Mouse (Mus musculus) limb, embryonic 14.5 days (tissue): ENCODE results near the gene 9630041A04Rik. TPM values are rescaled to one million over a fixed set of nuclear protein-coding genes. Genes with fewer than 3 reads are reported as not detected.

Source experiments
- ATAC-seq: fragments of 200-750 bp; cut with Nextera tagmentation; 2 replicates; pipeline ENCODE4 v1.8.0; 2017; ENCODE audit warnings: low read depth, moderate number of reproducible peaks, moderate TSS enrichment; ENCODE audit not compliant: low FRiP score
- DNase-seq: peaks from one replicate; pipeline ENCODE4 v3.0.0-alpha.2; 2015; ENCODE audit warnings: low spot score
- H3K27ac ChIP-seq: fragments of 300-500 bp; sonication (generic); replicated peaks from 2 replicates; pipeline ENCODE4 v1.5.1; 2014; ENCODE audit warnings: low read depth, mild to moderate bottlenecking, low read length, moderate library complexity, mixed read lengths
- H3K27me3 ChIP-seq: fragments of 300-500 bp; sonication (generic); 2 replicates; pipeline ENCODE4 v1.6.1; 2014; ENCODE audit warnings: low read length, mixed read lengths; ENCODE audit not compliant: control insufficient read depth, insufficient read depth
- H3K36me3 ChIP-seq: fragments of 300-500 bp; sonication (generic); 2 replicates; pipeline ENCODE4 v1.6.1; 2014; ENCODE audit warnings: mild to moderate bottlenecking, low read length, moderate library complexity, mixed read lengths; ENCODE audit not compliant: control insufficient read depth, insufficient read depth
- H3K4me1 ChIP-seq: fragments of 300-500 bp; sonication (generic); 2 replicates; pipeline ENCODE4 v1.6.1; 2014; ENCODE audit warnings: antibody characterized with exemption, low read length, mixed read lengths; ENCODE audit not compliant: control insufficient read depth, insufficient read depth
- H3K4me2 ChIP-seq: fragments of 300-500 bp; sonication (generic); replicated peaks from 2 replicates; pipeline ENCODE4 v1.6.1; 2014; ENCODE audit warnings: low read depth, mild to moderate bottlenecking, low read length, moderate library complexity; ENCODE audit not compliant: severe bottlenecking
- H3K4me3 ChIP-seq: fragments of 300-500 bp; sonication (generic); replicated peaks from 2 replicates; pipeline ENCODE4 v1.5.1; 2014; ENCODE audit warnings: low read length
- H3K9ac ChIP-seq: fragments of 300-500 bp; sonication (generic); 2 replicates; pipeline ENCODE4 v1.6.1; 2014; ENCODE audit warnings: mild to moderate bottlenecking, low read depth, low read length, moderate library complexity; ENCODE audit not compliant: severe bottlenecking
- H3K9me3 ChIP-seq: fragments of 300-500 bp; sonication (generic); 2 replicates; pipeline ENCODE4 v1.6.1; 2016; ENCODE audit warnings: low read length; ENCODE audit not compliant: control insufficient read depth
- POLR2A ChIP-seq: fragments of 200-500 bp; IDR thresholded peaks from 2 replicates; pipeline ENCODE4 v1.8.0; 2012; ENCODE audit warnings: inconsistent platforms, mild to moderate bottlenecking, moderate library complexity, borderline replicate concordance; ENCODE audit not compliant: insufficient read depth, insufficient read length; ENCODE audit errors: extremely low read depth
- WGBS: fragments of 180-500 bp; shearing (Covaris S2); extraction: QIAGEN DNeasy Blood & Tissue Kit; methylation state at CpG from one replicate; pipeline ENCODE4 v1.1.7; 2014; 5-methylcytosine and 5-hydroxymethylcytosine counted together
- polyA plus RNA-seq, 2 experiments: library from polyadenylated mRNA; depleted of rRNA in 1 of 2; stranded (reverse) in 1 of 2; unstranded in 1 of 2; fragments of >200 nt; fragmentation: Nextera tagmentation in 1 of 2; extraction: Ambion mirVana in 1 of 2; gene quantifications; 2 replicates each; pipeline versions ENCODE4 v1.2.1 to v1.2.3; 2012 to 2014

Gene 9630041A04Rik
- polyA plus RNA-seq, 2 experiments: not detected

DNA sequence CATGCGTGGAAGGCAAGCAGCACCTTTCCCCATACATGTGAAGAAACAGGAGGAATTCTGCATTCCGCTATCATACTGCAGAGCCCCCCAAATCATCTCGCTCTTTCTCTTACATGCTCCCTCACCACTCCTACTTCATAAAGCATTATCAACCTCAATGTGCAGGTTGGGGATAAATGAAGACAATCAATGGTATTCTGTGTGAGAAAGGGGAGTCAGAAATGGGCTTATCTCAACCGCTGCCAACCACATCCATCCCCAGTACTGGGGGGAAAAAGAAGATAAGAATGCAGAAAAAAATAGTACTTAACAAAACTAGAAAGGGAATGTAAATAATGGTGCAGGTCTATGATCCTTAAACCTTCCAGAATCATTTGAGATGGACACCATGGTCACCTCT lies 84.2 kb downstream of the 9630041A04Rik start:
- no peak for DNase-seq
- Histone ChIP-seq H3K27ac (no peak overlapping the region), H3K4me1 (no peaks in the 10 kb centered on the region), H3K9ac (no peak overlapping the region), H3K36me3 (no peaks in the 10 kb centered on the region), H3K9me3 (no peaks in the 10 kb centered on the region), H3K4me2 (no peak overlapping the region), H3K4me3 (no peak overlapping the region), H3K27me3 (no peaks in the 10 kb centered on the region)
- TF ChIP-seq POLR2A: no peak
- 92% methylated on average over 4 of the region's 4 CpGs for WGBS
- no peak for ATAC-seq

DNA sequence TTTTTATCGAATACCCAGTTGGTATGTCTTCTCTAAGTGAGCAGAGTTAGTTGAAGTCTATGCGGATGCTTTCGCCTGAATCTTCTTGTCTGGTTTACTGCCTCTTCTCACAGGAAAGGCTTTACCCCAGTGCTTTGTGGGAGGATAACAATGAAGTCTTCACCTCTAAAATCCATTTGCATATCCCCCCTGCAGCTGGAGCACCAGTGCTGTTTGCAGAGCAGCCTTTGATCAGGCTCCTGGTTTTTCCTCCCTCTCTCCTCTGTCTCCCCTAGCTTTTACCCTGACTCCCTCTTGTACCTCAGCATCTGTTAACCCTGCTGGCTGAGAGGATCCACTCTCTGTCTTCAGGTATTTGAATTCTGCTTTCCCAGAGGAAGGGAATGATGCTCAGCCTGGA lies 88.5 kb downstream of the 9630041A04Rik start:
- Histone ChIP-seq H3K4me2 (no peak overlapping the region), H3K9me3 (no peaks in the 10 kb centered on the region), H3K36me3 (no peaks in the 10 kb centered on the region), H3K4me3 (no peak overlapping the region), H3K4me1 (no peaks in the 10 kb centered on the region), H3K27me3 (no peaks in the 10 kb centered on the region), H3K9ac (no peak overlapping the region), H3K27ac (no peak overlapping the region)
- 28% methylated on average over 3 of the region's 3 CpGs for WGBS
- TF ChIP-seq POLR2A: no peak
- ATAC-seq: no peak
- no peak for DNase-seq

DNA sequence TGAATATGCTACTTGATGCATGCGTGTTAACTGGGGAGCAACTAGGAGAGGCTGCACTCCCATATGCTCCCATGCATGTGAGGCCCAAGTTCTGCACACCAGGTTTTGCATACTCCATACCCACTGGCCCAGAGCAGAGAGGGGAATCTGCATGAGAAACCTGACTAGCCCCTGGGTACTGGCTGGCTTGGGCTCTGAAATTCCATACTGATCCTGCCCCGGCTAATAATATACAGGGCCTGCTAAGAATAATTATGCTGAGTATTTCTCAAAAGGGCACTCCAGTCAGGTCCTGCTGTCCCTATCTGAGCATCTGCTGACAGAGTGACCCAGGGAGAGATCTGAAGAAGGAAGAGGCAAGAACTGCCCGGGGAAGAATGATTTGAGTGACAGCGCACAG lies 92.9 kb downstream of the 9630041A04Rik start:
- no peaks in the 10 kb centered on the region for H3K9me3 ChIP-seq
- no peak overlapping the region for H3K9ac ChIP-seq
- H3K4me1 ChIP-seq: no peaks in the 10 kb centered on the region
- no peak for TF ChIP-seq POLR2A
- ATAC-seq (no peak), DNase-seq (no peak)
- no peak overlapping the region for H3K4me2 ChIP-seq
- H3K27me3 ChIP-seq: no peaks in the 10 kb centered on the region
- no peak overlapping the region for H3K4me3 ChIP-seq
- no peak overlapping the region for H3K27ac ChIP-seq
- 78% methylated on average over 4 of the region's 4 CpGs for WGBS
- no peaks in the 10 kb centered on the region for H3K36me3 ChIP-seq

DNA sequence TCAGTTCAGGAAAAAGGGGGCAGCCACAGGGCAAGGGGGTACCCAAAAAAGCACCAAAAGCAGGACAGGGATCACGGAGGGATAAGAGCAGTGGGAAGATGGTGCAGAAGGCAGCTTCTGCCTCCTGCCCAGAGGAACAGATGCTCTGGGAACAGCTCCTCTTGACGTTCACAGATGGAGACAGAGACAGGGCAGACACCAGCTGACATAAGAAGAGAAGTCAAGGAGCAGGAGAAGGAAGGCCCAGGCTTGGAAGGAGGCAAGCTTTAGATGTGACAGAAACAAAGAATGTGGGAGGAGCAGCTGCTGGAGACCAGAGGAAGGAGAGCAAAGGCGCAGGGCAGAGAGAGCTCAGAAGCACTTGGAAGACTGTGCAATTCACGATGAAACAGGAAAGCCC lies 94.6 kb downstream of the 9630041A04Rik start:
- Histone ChIP-seq H3K4me1 (no peaks in the 10 kb centered on the region), H3K27me3 (no peaks in the 10 kb centered on the region), H3K36me3 (no peaks in the 10 kb centered on the region), H3K4me2 (no peak overlapping the region), H3K9me3 (no peaks in the 10 kb centered on the region), H3K27ac (no peak overlapping the region), H3K4me3 (no peak overlapping the region), H3K9ac (no peak overlapping the region)
- TF ChIP-seq POLR2A: no peak
- ATAC-seq (no peak), DNase-seq (no peak)
- 37% methylated on average over 4 of the region's 4 CpGs for WGBS

GRCm38 (mm10) chr9:101971806-101972205 lies 110.2 kb downstream of the 9630041A04Rik start:
- no peaks in the 10 kb centered on the region for H3K27me3 ChIP-seq
- no peak for TF ChIP-seq POLR2A
- WGBS: 23% methylated on average over 6 of the region's 6 CpGs
- DNase-seq (no peak), ATAC-seq (no peak)
- no peaks in the 10 kb centered on the region for H3K36me3 ChIP-seq
- H3K9me3 ChIP-seq: no peaks in the 10 kb centered on the region
- H3K4me2 ChIP-seq: no peak overlapping the region
- no peak overlapping the region for H3K4me3 ChIP-seq
- H3K4me1 ChIP-seq: 0 out of 2 replicates have a peak, but pooled peaks cover 4% of the 10 kb centered on the region
- H3K27ac ChIP-seq: no peak overlapping the region
- no peak overlapping the region for H3K9ac ChIP-seq

DNA sequence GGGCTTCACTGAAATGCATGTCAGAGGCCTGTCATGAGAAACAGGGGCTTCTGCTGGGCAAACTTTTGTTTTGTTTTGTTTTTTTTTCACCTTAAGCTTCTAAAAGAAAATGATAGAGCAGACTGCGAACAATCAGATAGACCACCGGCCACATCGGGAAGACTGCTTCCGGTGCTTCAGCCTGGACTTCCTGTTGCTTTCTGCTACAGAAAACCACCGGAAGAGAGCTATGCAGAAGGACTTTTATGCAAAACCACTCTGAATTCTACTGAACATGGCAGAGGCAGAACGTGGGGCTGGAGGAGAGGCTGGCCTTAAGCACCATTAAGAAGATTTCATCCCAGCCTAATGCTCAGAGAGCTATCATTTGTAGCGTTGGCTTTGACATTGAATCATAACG lies 110.7 kb downstream of the 9630041A04Rik start:
- no peak overlapping the region for H3K9ac ChIP-seq
- H3K36me3 ChIP-seq: no peaks in the 10 kb centered on the region
- H3K9me3 ChIP-seq: no peaks in the 10 kb centered on the region
- 0 out of 2 replicates have a peak, but pooled peaks cover 4% of the 10 kb centered on the region for H3K4me1 ChIP-seq
- no peak overlapping the region for H3K27ac ChIP-seq
- no peak overlapping the region for H3K4me3 ChIP-seq
- WGBS: 81% methylated on average over 8 of the region's 8 CpGs
- no peak overlapping the region for H3K4me2 ChIP-seq
- ATAC-seq (no peak), DNase-seq (no peak)
- TF ChIP-seq POLR2A: no peak
- no peaks in the 10 kb centered on the region for H3K27me3 ChIP-seq
